Mouse (Mus musculus): ENCODE data around the gene Cyp2c23. TPM values are rescaled to one million over a fixed set of nuclear protein-coding genes. Genes with fewer than 3 reads are reported as not detected.
A peak's percentile ranks its signal among the peaks of the same experiment; 100 is the strongest.

Gene Cyp2c23
- total and polyA plus RNA-seq, 3 experiments, result 0.11 TPM; not detected in 2

- Histone ChIP-seq H3K4me1 (ENCODE audit: insufficient read depth, low read depth, low read length) (no peaks in the 10 kb centered on the region), H3K4me3 (ENCODE audit: low read depth, low read length) (no peak overlapping the region), H3K9me3 (replicated peaks) (no peaks in the 10 kb centered on the region), H3K36me3 (replicated peaks) (no peaks in the 10 kb centered on the region), H3K27me3 (ENCODE audit: insufficient read depth, low read length) (peaks cover 12% of the 10 kb centered on the region; the same call in 1 of the 2 replicates)
- DNase-seq (ENCODE audit: low spot score) (no peak), ATAC-seq (ENCODE audit: extremely low read depth, insufficient number of reproducible peaks, low FRiP score, poor library complexity, severe bottlenecking) (no peak)
- peak; percentile 12; the same call in 1 of the 2 replicates for TF ChIP-seq CTCF (IDR thresholded peaks at IDR 0.05; ENCODE audit: low read depth, low read length)
- TF ChIP-seq GATA2 (IDR thresholded peaks at IDR 0.05; ENCODE audit: borderline replicate concordance, low read depth, low read length), result no peak
- TF ChIP-seq GATA1 (IDR thresholded peaks at IDR 0.05; ENCODE audit: borderline replicate concordance, low read length), result no peak
- TF ChIP-seq TAL1 (conservative IDR thresholded peaks at IDR 0.05; ENCODE audit: low read depth, low read length), result no peak
- TF ChIP-seq POLR2AphosphoS5 (IDR thresholded peaks at IDR 0.05; ENCODE audit: insufficient replicate concordance, low read depth, low read length), result no peak
These were observed 67.8 kb downstream of the Cyp2c23 start for GRCm38 (mm10) chr19:43961185-43961584.

DNA sequence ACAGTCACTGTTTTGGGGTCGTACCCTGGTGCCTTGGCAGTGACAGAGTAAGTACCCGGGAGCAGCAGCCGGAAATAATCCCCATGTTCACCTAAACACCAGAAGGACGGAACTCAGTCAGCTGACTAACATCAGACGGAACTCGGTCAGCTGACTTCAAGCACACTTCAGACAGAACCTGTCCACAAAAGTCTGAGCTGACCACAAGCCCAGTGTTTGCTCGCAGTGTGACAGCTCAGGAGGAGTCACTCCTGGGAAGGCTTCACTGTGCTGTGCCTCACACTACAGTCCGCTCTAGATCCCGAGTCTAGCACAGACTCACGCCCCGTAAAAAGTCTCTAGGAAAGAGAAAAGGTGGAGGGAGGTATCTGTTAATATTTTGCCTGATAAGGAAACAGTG, 69.0 kb downstream of the Cyp2c23 start:
- no peaks in the 10 kb centered on the region for H3K36me3 ChIP-seq (replicated peaks)
- peaks cover 14% of the 10 kb centered on the region; the same call in 1 of the 2 replicates for H3K27me3 ChIP-seq (ENCODE audit: insufficient read depth, low read length)
- H3K4me3 ChIP-seq (ENCODE audit: low read depth, low read length), result no peak overlapping the region
- no peak for DNase-seq (ENCODE audit: low spot score)
- no peaks in the 10 kb centered on the region for H3K4me1 ChIP-seq (ENCODE audit: insufficient read depth, low read depth, low read length)
- ATAC-seq (ENCODE audit: extremely low read depth, insufficient number of reproducible peaks, low FRiP score, poor library complexity, severe bottlenecking), result no peak
- TF ChIP-seq TAL1 (conservative IDR thresholded peaks at IDR 0.05; ENCODE audit: low read depth, low read length), result no peak
- TF ChIP-seq GATA2 (IDR thresholded peaks at IDR 0.05; ENCODE audit: borderline replicate concordance, low read depth, low read length), result no peak
- TF ChIP-seq CTCF (IDR thresholded peaks at IDR 0.05; ENCODE audit: low read depth, low read length), result no peak
- no peak for TF ChIP-seq GATA1 (IDR thresholded peaks at IDR 0.05; ENCODE audit: borderline replicate concordance, low read length)
- no peaks in the 10 kb centered on the region for H3K9me3 ChIP-seq (replicated peaks)

GRCm38 (mm10) chr19:43959162-43959561, 69.8 kb downstream of the Cyp2c23 start:
- Histone ChIP-seq H3K36me3 (replicated peaks) (no peaks in the 10 kb centered on the region), H3K27me3 (ENCODE audit: insufficient read depth, low read length) (peaks cover 14% of the 10 kb centered on the region; the same call in 1 of the 2 replicates), H3K4me1 (ENCODE audit: insufficient read depth, low read depth, low read length) (no peaks in the 10 kb centered on the region), H3K4me3 (ENCODE audit: low read depth, low read length) (no peak overlapping the region), H3K9me3 (replicated peaks) (no peaks in the 10 kb centered on the region)
- peak; percentile 21 for DNase-seq (ENCODE audit: low spot score)
- no peak for ATAC-seq (ENCODE audit: extremely low read depth, insufficient number of reproducible peaks, low FRiP score, poor library complexity, severe bottlenecking)
- no peak for TF ChIP-seq GATA2 (IDR thresholded peaks at IDR 0.05; ENCODE audit: borderline replicate concordance, low read depth, low read length)
- TF ChIP-seq CTCF (IDR thresholded peaks at IDR 0.05; ENCODE audit: low read depth, low read length), result peak; percentile 82

DNA sequence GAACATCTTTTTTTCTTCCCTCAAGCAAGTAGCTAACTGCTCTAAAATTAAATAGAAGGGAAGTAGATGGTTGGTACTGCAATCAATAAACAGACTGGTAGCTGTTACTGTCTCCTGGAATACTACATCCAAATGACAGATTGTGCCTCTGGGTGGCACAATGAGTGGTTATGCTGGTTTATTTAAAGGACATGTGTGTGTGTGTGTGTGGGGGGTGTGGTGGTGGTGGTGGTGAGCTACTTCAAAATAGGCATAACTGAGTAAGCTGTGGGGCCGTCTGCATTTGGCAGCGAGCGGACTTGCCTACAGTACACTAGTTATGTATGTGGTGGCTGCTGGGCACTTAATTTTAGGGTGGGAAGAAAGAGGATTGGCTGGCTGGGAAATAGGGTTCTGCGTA, 71.1 kb downstream of the Cyp2c23 start:
- no peak for TF ChIP-seq POLR2AphosphoS5 (IDR thresholded peaks at IDR 0.05; ENCODE audit: insufficient replicate concordance, low read depth, low read length)
- no peak for TF ChIP-seq CTCF (IDR thresholded peaks at IDR 0.05; ENCODE audit: low read depth, low read length)
- TF ChIP-seq GATA1 (IDR thresholded peaks at IDR 0.05; ENCODE audit: borderline replicate concordance, low read length), result no peak
- TF ChIP-seq TAL1 (conservative IDR thresholded peaks at IDR 0.05; ENCODE audit: low read depth, low read length), result no peak
- TF ChIP-seq GATA2 (IDR thresholded peaks at IDR 0.05; ENCODE audit: borderline replicate concordance, low read depth, low read length), result no peak
- no peaks in the 10 kb centered on the region for H3K4me1 ChIP-seq (ENCODE audit: insufficient read depth, low read depth, low read length)
- H3K27me3 ChIP-seq (ENCODE audit: insufficient read depth, low read length), result peaks cover 11% of the 10 kb centered on the region; the same call in 1 of the 2 replicates
- DNase-seq (ENCODE audit: low spot score), result no peak
- H3K36me3 ChIP-seq (replicated peaks), result no peaks in the 10 kb centered on the region
- no peaks in the 10 kb centered on the region for H3K9me3 ChIP-seq (replicated peaks)
- ATAC-seq (ENCODE audit: extremely low read depth, insufficient number of reproducible peaks, low FRiP score, poor library complexity, severe bottlenecking), result no peak
- no peak overlapping the region for H3K4me3 ChIP-seq (ENCODE audit: low read depth, low read length)

- Histone ChIP-seq H3K27me3 (ENCODE audit: insufficient read depth, low read length) (peaks cover 9% of the 10 kb centered on the region; the same call in 1 of the 2 replicates), H3K4me3 (ENCODE audit: low read depth, low read length) (no peak overlapping the region), H3K4me1 (ENCODE audit: insufficient read depth, low read depth, low read length) (no peaks in the 10 kb centered on the region), H3K9me3 (replicated peaks) (no peaks in the 10 kb centered on the region), H3K36me3 (replicated peaks) (no peaks in the 10 kb centered on the region)
- DNase-seq (ENCODE audit: low spot score), result no peak
- TF ChIP-seq TAL1 (conservative IDR thresholded peaks at IDR 0.05; ENCODE audit: low read depth, low read length), result no peak
- no peak for TF ChIP-seq CTCF (IDR thresholded peaks at IDR 0.05; ENCODE audit: low read depth, low read length)
- no peak for TF ChIP-seq GATA1 (IDR thresholded peaks at IDR 0.05; ENCODE audit: borderline replicate concordance, low read length)
- TF ChIP-seq GATA2 (IDR thresholded peaks at IDR 0.05; ENCODE audit: borderline replicate concordance, low read depth, low read length), result no peak
- no peak for TF ChIP-seq POLR2AphosphoS5 (IDR thresholded peaks at IDR 0.05; ENCODE audit: insufficient replicate concordance, low read depth, low read length)
- no peak for ATAC-seq (ENCODE audit: extremely low read depth, insufficient number of reproducible peaks, low FRiP score, poor library complexity, severe bottlenecking)
These were observed 71.6 kb downstream of the Cyp2c23 start for GRCm38 (mm10) chr19:43957402-43957801.

DNA sequence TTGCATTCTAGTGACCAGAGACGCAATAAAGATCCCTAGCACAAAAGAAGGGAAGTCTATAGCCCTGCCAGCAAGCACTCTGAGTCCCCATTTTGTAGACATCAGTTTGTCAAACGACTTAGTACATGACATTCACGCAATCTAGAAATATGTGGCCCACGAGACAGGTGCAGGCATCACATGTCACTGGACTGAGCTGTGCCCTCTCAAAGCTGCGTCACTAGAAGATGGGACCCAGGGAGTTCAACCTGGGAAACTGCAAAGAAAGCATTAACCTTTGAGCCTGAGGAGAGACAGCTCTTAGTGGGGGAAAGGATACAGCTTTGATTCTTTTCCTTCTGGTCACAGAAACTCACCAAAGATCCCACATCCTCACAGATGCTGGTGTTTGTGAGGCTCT, 73.7 kb downstream of the Cyp2c23 start:
- peaks cover 9% of the 10 kb centered on the region; the same call in 1 of the 2 replicates for H3K27me3 ChIP-seq (ENCODE audit: insufficient read depth, low read length)
- DNase-seq (ENCODE audit: low spot score), result no peak
- no peaks in the 10 kb centered on the region for H3K36me3 ChIP-seq (replicated peaks)
- no peak overlapping the region for H3K4me3 ChIP-seq (ENCODE audit: low read depth, low read length)
- TF ChIP-seq GATA1 (IDR thresholded peaks at IDR 0.05; ENCODE audit: borderline replicate concordance, low read length) (no peak), TAL1 (conservative IDR thresholded peaks at IDR 0.05; ENCODE audit: low read depth, low read length) (no peak), POLR2AphosphoS5 (IDR thresholded peaks at IDR 0.05; ENCODE audit: insufficient replicate concordance, low read depth, low read length) (no peak), CTCF (IDR thresholded peaks at IDR 0.05; ENCODE audit: low read depth, low read length) (no peak), GATA2 (IDR thresholded peaks at IDR 0.05; ENCODE audit: borderline replicate concordance, low read depth, low read length) (no peak)
- no peak for ATAC-seq (ENCODE audit: extremely low read depth, insufficient number of reproducible peaks, low FRiP score, poor library complexity, severe bottlenecking)
- H3K9me3 ChIP-seq (replicated peaks), result no peaks in the 10 kb centered on the region
- no peaks in the 10 kb centered on the region for H3K4me1 ChIP-seq (ENCODE audit: insufficient read depth, low read depth, low read length)

Other genes with a start within 250 kb of the Cyp2c23 start
- gene Abcc2, start 247.0 kb downstream of the Cyp2c23 start, total RNA-seq (2014; fragmentation: Nextera tagmentation), result not detected in 2 replicates
- gene Abcc2, start 247.0 kb downstream of the Cyp2c23 start, total RNA-seq (2017), result 0.05 and 0.06 TPM in 2 replicates
- gene Abcc2, start 247.0 kb downstream of the Cyp2c23 start, polyA plus RNA-seq (2012), result under 0.01 TPM in 1 of 2 replicates, not detected in the other
- not detected in 2 replicates for gene Dnmbp, start 89.0 kb downstream of the Cyp2c23 start, total RNA-seq (2014; fragmentation: Nextera tagmentation)
- 0.23 and 0.33 TPM in 2 replicates for gene Dnmbp, start 89.0 kb downstream of the Cyp2c23 start, total RNA-seq (2017)
- 0.06 and 0.07 TPM in 2 replicates for gene Dnmbp, start 89.0 kb downstream of the Cyp2c23 start, polyA plus RNA-seq (2012)
- not detected in 2 replicates for gene Cpn1, start 42.7 kb downstream of the Cyp2c23 start, total RNA-seq (2014; fragmentation: Nextera tagmentation)
- gene Cpn1, start 42.7 kb downstream of the Cyp2c23 start, total RNA-seq (2017), result not detected in 2 replicates
- not detected in 2 replicates for gene Cpn1, start 42.7 kb downstream of the Cyp2c23 start, polyA plus RNA-seq (2012)
- 21.7 and 24.5 TPM in 2 replicates for gene Erlin1, start 40.6 kb upstream of the Cyp2c23 start, total RNA-seq (2014; fragmentation: Nextera tagmentation)
- 11.0 and 12.8 TPM in 2 replicates for gene Erlin1, start 40.6 kb upstream of the Cyp2c23 start, total RNA-seq (2017)
- gene Erlin1, start 40.6 kb upstream of the Cyp2c23 start, polyA plus RNA-seq (2012), result 7.1 and 8.2 TPM in 2 replicates
- gene Chuk, start 78.3 kb upstream of the Cyp2c23 start, total RNA-seq (2014; fragmentation: Nextera tagmentation), result 48.4 and 54.9 TPM in 2 replicates
- gene Chuk, start 78.3 kb upstream of the Cyp2c23 start, total RNA-seq (2017), result 77.6 and 94.1 TPM in 2 replicates
- 13.8 and 14.3 TPM in 2 replicates for gene Chuk, start 78.3 kb upstream of the Cyp2c23 start, polyA plus RNA-seq (2012)
- gene Cwf19l1, start 106.7 kb upstream of the Cyp2c23 start, total RNA-seq (2014; fragmentation: Nextera tagmentation), result 23.0 and 35.2 TPM in 2 replicates
- 24.5 and 35.3 TPM in 2 replicates for gene Cwf19l1, start 106.7 kb upstream of the Cyp2c23 start, total RNA-seq (2017)
- gene Cwf19l1, start 106.7 kb upstream of the Cyp2c23 start, polyA plus RNA-seq (2012), result 5.4 and 7.4 TPM in 2 replicates
- 51.8 and 70.5 TPM in 2 replicates for gene Bloc1s2, start 117.2 kb upstream of the Cyp2c23 start, total RNA-seq (2014; fragmentation: Nextera tagmentation)
- gene Bloc1s2, start 117.2 kb upstream of the Cyp2c23 start, total RNA-seq (2017), result 95.4 and 102 TPM in 2 replicates
- gene Bloc1s2, start 117.2 kb upstream of the Cyp2c23 start, polyA plus RNA-seq (2012), result 302 and 361 TPM in 2 replicates
- gene Pkd2l1, start 163.2 kb upstream of the Cyp2c23 start, total RNA-seq (2014; fragmentation: Nextera tagmentation), result not detected in 2 replicates
- gene Pkd2l1, start 163.2 kb upstream of the Cyp2c23 start, total RNA-seq (2017), result not detected in 2 replicates
- not detected in 2 replicates for gene Pkd2l1, start 163.2 kb upstream of the Cyp2c23 start, polyA plus RNA-seq (2012)
- gene Scd3, start 174.1 kb upstream of the Cyp2c23 start, total RNA-seq (2014; fragmentation: Nextera tagmentation), result 0.87 and 3.8 TPM in 2 replicates
- 0.12 and 0.27 TPM in 2 replicates for gene Scd3, start 174.1 kb upstream of the Cyp2c23 start, total RNA-seq (2017)
- gene Scd3, start 174.1 kb upstream of the Cyp2c23 start, polyA plus RNA-seq (2012), result 0.11 TPM in 1 of 2 replicates, not detected in the other